Mouse (Mus musculus) heart, embryonic 13.5 days (tissue): ENCODE data around the gene Olfr493. TPM values are rescaled to one million over a fixed set of nuclear protein-coding genes. Genes with fewer than 3 reads are reported as not detected.

Experiments used
- ATAC-seq: fragments of 200-750 bp; cut with Nextera tagmentation; 2 replicates; pipeline ENCODE4 v1.8.0; 2017; ENCODE audit warnings: moderate TSS enrichment; ENCODE audit not compliant: insufficient number of reproducible peaks, low FRiP score, low TSS enrichment; ENCODE audit errors: extremely low read depth
- H3K27ac ChIP-seq: fragments of 300-500 bp; sonication (generic); replicated peaks from 2 replicates; pipeline ENCODE4 v1.5.1; 2015; ENCODE audit warnings: moderate library complexity, mild to moderate bottlenecking, inconsistent platforms
- H3K27me3 ChIP-seq: fragments of 300-500 bp; sonication (generic); replicated peaks from 2 replicates; pipeline ENCODE4 v1.6.1; 2015; ENCODE audit warnings: mild to moderate bottlenecking, inconsistent platforms
- H3K36me3 ChIP-seq: fragments of 300-500 bp; sonication (generic); 2 replicates; pipeline ENCODE4 v1.6.1; 2015; ENCODE audit warnings: mild to moderate bottlenecking, inconsistent platforms
- H3K4me1 ChIP-seq: fragments of 300-500 bp; sonication (generic); 2 replicates; pipeline ENCODE4 v1.6.1; 2015; ENCODE audit warnings: inconsistent platforms
- H3K4me2 ChIP-seq: fragments of 300-500 bp; sonication (generic); 2 replicates; pipeline ENCODE4 v1.6.1; 2015; ENCODE audit warnings: inconsistent platforms, mild to moderate bottlenecking, moderate library complexity
- H3K4me3 ChIP-seq: fragments of 300-500 bp; sonication (generic); 2 replicates; pipeline ENCODE4 v1.5.1; 2015; ENCODE audit warnings: moderate library complexity, mild to moderate bottlenecking, inconsistent platforms
- H3K9ac ChIP-seq: fragments of 300-500 bp; sonication (generic); 2 replicates; pipeline ENCODE4 v1.6.1; 2015; ENCODE audit warnings: inconsistent platforms, mild to moderate bottlenecking, moderate library complexity
- H3K9me3 ChIP-seq: fragments of 300-500 bp; sonication (generic); 2 replicates; pipeline ENCODE4 v1.6.1; 2016; ENCODE audit warnings: inconsistent platforms
- WGBS: fragments of 180-500 bp; shearing (Covaris S2); methylation state at CpG from one replicate; pipeline ENCODE4 v1.1.7; 2015; ENCODE audit warnings: mixed read lengths; 5-methylcytosine and 5-hydroxymethylcytosine counted together
- polyA plus RNA-seq: library from polyadenylated mRNA; unstranded; fragments of >200 nt; fragmentation: Nextera tagmentation; extraction: Ambion mirVana; gene quantifications from 2 replicates; pipeline ENCODE4 v1.2.1, GENCODE M21; 2015

The Olfr493 gene
- polyA plus RNA-seq = not detected in 2 replicates

GRCm38 (mm10) chr7:108346879-108347278 is at the start of gene Olfr493:
Gene Olfr493 (minus strand): TSS chr7:108346979.
- Histone ChIP-seq H3K4me1 (no peaks in the 10 kb centered on the region), H3K9ac (no peak within 1 kb of the TSS), H3K4me2 (no peak within 1 kb of the TSS), H3K27me3 (no peaks in the 10 kb centered on the region), H3K9me3 (no peaks in the 10 kb centered on the region), H3K27ac (no peak within 1 kb of the TSS), H3K36me3 (no peaks in the 10 kb centered on the region), H3K4me3 (no peak within 1 kb of the TSS)
- 42% methylated on average over 1 of the region's 1 CpGs for WGBS
- no peak for ATAC-seq

GRCm38 (mm10) chr7:108392867-108393266 is 46.1 kb upstream of the Olfr493 start, which contains the start of gene Olfr495:
Gene Olfr495 (plus strand): TSS chr7:108393167.
- 43% methylated on average over 1 of the region's 1 CpGs for WGBS
- Histone ChIP-seq H3K27me3 (no peaks in the 10 kb centered on the region), H3K4me1 (no peaks in the 10 kb centered on the region), H3K9me3 (no peaks in the 10 kb centered on the region), H3K4me3 (no peak within 1 kb of the TSS), H3K4me2 (no peak within 1 kb of the TSS), H3K36me3 (no peaks in the 10 kb centered on the region), H3K27ac (no peak within 1 kb of the TSS), H3K9ac (no peak within 1 kb of the TSS)
- ATAC-seq = no peak

GRCm38 (mm10) chr7:108365035-108365434 is 18.3 kb upstream of the Olfr493 start, which contains the start of gene Olfr494:
Gene Olfr494 (plus strand): TSS chr7:108365335.
- no peak within 1 kb of the TSS for H3K4me3 ChIP-seq
- H3K27ac ChIP-seq = no peak within 1 kb of the TSS
- H3K27me3 ChIP-seq = no peaks in the 10 kb centered on the region
- H3K9ac ChIP-seq = no peak within 1 kb of the TSS
- H3K4me1 ChIP-seq = no peaks in the 10 kb centered on the region
- H3K9me3 ChIP-seq = peaks cover 2% of the 10 kb centered on the region; the same call in 1 of the 2 replicates
- 55% methylated on average over 3 of the region's 3 CpGs for WGBS
- no peak within 1 kb of the TSS for H3K4me2 ChIP-seq
- no peak for ATAC-seq
- no peaks in the 10 kb centered on the region for H3K36me3 ChIP-seq

- Histone ChIP-seq H3K9me3 (no peaks in the 10 kb centered on the region), H3K4me1 (no peaks in the 10 kb centered on the region), H3K4me2 (no peak within 1 kb of the TSS), H3K27me3 (no peaks in the 10 kb centered on the region), H3K36me3 (no peaks in the 10 kb centered on the region), H3K27ac (no peak within 1 kb of the TSS), H3K4me3 (no peak within 1 kb of the TSS), H3K9ac (no peak within 1 kb of the TSS)
- WGBS = 63% methylated on average over 2 of the region's 2 CpGs
- ATAC-seq = no peak
Measured at GRCm38 (mm10) chr7:108323574-108323973, 23.2 kb downstream of the Olfr493 start, which contains the start of gene Olfr492. Gene Olfr492 (minus strand): TSS chr7:108323674.

GRCm38 (mm10) chr7:108313151-108313550 is 33.6 kb downstream of the Olfr493 start, which contains the start of gene Olfr491:
Gene Olfr491 (plus strand): TSS chr7:108313451.
- Histone ChIP-seq H3K9ac (no peak within 1 kb of the TSS), H3K27me3 (no peaks in the 10 kb centered on the region), H3K36me3 (no peaks in the 10 kb centered on the region), H3K4me3 (no peak within 1 kb of the TSS), H3K4me2 (no peak within 1 kb of the TSS), H3K9me3 (no peaks in the 10 kb centered on the region), H3K4me1 (no peaks in the 10 kb centered on the region), H3K27ac (no peak within 1 kb of the TSS)
- 65% methylated on average over 1 of the region's 1 CpGs for WGBS
- no peak for ATAC-seq

Other genes starting within 250 kb of the Olfr493 start
- not detected in 2 replicates for gene Olfr482, start 249.4 kb downstream of the Olfr493 start, polyA plus RNA-seq
- gene Olfr483, start 246.1 kb downstream of the Olfr493 start, polyA plus RNA-seq = not detected in 2 replicates
- not detected in 2 replicates for gene Olfr484, start 219.5 kb downstream of the Olfr493 start, polyA plus RNA-seq
- gene Olfr485, start 187.1 kb downstream of the Olfr493 start, polyA plus RNA-seq = not detected in 2 replicates
- not detected in 2 replicates for gene Olfr486, start 174.2 kb downstream of the Olfr493 start, polyA plus RNA-seq
- not detected in 2 replicates for gene Olfr487, start 132.3 kb downstream of the Olfr493 start, polyA plus RNA-seq
- not detected in 2 replicates for gene Olfr488, start 88.6 kb downstream of the Olfr493 start, polyA plus RNA-seq
- gene Olfr490, start 58.0 kb downstream of the Olfr493 start, polyA plus RNA-seq = not detected in 2 replicates
- gene Olfr491, start 33.5 kb downstream of the Olfr493 start, polyA plus RNA-seq = not detected in 2 replicates
- gene Olfr492, start 23.3 kb downstream of the Olfr493 start, polyA plus RNA-seq = not detected in 2 replicates
- gene Olfr494, start 18.4 kb upstream of the Olfr493 start, polyA plus RNA-seq = not detected in 2 replicates
- not detected in 2 replicates for gene Olfr495, start 46.2 kb upstream of the Olfr493 start, polyA plus RNA-seq
- not detected in 2 replicates for gene Olfr497, start 73.4 kb upstream of the Olfr493 start, polyA plus RNA-seq
- gene Olfr498, start 118.3 kb upstream of the Olfr493 start, polyA plus RNA-seq = not detected in 2 replicates
- gene Olfr502, start 178.1 kb upstream of the Olfr493 start, polyA plus RNA-seq = not detected in 2 replicates
- gene Olfr503, start 197.5 kb upstream of the Olfr493 start, polyA plus RNA-seq = not detected in 2 replicates
- gene Olfr504, start 218.8 kb upstream of the Olfr493 start, polyA plus RNA-seq = not detected in 2 replicates